Mouse (Mus musculus): ENCODE data around the gene Arpc3.
"Not testable (repeated sequence)": the region's sequence is repeated elsewhere in the genome, so short reads cannot be mapped to it uniquely, and the experiment has no call there.

Gene Arpc3

DNA sequence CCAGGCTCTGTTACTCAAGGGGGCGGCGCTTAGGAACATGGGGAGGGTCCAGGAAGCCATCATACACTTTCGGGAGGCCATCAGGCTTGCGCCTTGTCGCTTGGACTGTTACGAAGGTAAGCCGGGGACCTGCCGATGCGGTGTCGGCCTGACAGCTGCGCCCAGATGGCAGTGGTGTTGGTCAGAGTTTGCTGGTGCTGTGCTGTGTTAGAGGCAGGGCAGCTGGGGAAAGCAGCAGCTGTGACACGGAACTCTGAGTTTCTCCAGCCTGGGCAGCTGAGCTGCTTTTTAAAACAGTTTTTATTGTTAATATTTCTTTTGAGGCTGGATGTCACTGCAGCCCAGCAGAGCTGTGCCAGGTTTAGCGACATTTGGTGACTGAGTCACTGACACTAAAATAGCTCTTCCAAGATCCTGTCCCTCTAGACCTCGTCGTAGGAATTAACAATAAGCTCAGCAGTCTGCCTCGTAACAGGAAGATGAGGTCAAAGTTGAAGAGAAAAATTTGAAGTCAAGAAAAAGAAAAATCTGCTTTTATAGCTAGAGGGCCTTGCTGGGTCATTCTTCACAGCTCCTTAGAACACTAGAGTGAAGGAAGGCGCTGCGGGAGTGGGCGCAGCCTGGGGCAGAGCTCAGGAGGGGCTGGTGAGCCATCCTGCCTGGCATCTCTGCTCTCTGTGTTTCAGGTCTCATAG, 47.9 kb downstream of the Arpc3 start:
- no peak for DNase-seq (ENCODE audit: low spot score)

DNA sequence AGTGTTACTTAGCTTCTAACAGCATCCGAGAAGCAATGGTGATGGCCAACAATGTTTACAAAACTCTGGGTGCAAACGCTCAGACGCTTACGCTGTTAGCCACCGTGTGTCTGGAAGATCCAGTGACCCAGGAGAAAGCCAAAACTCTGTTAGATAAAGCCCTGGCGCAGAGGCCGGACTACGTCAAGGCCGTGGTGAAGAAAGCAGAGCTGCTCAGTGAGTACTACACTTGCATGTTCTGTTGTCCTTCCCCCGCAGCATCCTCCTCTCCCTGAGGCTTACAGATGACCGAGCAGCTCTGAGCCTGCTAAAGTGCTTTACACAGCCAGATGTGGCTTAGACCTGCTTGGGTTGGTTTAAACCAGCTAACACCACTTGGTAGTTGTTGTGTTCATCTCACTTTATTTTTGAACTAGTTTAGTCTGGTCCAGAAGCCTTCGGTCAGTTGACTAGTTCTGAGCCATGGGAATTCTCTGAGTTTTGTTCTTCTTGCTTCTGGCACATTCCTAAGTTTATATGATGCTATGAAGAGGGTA, 48.5 kb downstream of the Arpc3 start:
- DNase-seq (ENCODE audit: low spot score), result no peak

DNA sequence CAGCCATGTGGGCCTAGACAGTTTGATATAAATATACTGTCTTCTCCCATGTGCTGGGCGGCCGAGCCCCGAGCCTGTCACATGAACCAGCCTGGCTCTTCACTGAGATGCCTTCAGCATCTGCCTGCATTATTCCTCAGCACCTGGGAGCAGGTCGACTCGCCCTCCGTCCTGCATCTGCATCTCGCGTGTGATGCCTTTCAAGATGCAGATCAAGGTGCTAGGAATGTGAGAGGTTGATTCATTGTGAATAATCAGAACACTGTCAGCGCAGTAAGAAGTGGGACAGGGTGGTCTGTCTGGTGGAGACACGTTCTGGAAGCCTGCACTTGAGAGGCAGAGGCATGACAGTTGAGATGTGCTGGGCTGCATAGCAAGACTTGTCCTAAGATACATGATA, 52.8 kb downstream of the Arpc3 start:
- no peak for DNase-seq (ENCODE audit: low spot score)

DNA sequence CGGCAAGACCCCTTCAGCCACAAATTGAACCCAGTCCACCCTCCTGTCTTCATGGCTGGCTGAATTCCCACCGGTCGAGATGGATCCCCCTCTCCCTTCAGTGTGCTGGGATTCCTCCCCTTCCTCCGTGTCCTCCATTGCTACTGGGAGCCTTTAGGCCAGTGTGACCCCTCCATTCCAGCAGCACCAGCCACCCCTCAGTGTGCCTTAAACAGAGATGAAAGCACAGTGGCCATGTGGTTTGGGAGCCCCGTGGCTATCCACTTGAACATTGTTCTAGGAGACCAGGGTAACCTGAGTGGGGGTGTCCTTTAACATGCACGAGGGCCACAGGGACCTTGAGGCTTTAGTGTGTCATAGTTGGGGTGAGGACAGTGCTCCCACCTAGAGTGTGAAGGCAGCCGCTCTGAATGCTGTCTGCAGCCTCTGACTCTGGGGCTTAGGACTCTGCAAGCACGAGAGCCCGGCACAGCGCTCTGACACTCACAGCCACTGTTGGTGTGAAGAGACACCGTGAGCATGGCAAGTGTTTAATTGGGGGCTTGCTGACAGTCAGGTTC, 53.5 kb downstream of the Arpc3 start:
- no peak for DNase-seq (ENCODE audit: low spot score)

DNA sequence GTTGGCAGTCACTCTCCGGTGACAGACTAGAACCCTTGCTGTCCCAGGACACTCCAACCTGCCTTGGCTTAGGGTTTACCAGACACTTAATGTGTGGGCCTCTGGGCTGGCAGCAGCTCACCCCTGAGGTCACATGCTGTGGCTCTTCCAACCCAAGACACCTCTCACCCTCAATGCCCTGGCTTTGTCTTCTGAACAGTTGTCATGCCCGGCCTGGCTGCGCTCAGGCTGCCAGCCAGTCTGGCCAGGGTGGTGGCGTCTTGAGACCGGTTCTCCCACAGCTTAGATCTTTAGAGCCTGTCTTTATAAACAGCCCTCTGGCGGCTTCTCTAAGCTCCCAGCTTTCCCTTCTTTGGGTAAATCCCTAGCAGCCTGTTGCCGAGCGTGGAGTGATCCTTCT, 56.2 kb downstream of the Arpc3 start:
- no peak for DNase-seq (ENCODE audit: low spot score)

DNA sequence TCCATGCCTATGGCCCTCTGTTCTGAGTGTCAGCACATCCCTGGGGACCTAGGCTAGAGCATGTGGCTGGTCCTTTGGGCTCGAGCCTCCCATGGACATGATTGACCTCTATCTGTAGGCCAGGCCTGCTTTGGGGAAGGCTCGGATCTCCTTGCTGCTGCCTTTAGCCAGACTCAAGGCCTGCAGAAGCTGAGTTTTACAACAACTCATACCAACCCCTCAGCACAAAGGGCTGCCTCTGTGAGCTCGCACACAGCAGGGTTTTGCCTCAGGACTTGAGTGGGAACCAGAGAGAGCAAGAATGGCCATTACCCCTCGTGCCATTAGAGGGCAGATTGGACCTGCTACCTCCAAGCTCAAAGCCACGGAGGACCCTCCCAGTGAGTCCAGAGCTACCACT, 57.2 kb downstream of the Arpc3 start:
- DNase-seq (ENCODE audit: low spot score), result no peak

DNA sequence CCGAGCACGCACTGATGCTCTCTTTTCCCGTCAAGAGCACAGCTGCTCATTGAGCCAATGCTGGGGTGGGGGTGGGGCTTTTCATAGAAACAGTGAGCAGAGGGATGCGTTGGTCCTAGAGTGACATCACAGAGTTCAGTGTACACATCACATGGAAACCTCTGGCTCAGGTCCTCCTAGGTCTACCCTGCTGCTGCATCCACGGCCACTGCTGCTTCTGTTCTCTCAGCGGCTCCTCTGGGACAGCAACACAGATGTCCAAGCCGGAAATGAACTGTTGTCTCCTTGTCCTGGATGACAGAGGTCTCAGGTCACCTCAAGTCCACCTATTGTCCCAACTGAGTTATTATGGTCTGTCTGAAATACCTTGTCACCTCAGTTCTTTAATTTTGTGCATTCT, 58.3 kb downstream of the Arpc3 start:
- no peak for DNase-seq (ENCODE audit: low spot score)

DNA sequence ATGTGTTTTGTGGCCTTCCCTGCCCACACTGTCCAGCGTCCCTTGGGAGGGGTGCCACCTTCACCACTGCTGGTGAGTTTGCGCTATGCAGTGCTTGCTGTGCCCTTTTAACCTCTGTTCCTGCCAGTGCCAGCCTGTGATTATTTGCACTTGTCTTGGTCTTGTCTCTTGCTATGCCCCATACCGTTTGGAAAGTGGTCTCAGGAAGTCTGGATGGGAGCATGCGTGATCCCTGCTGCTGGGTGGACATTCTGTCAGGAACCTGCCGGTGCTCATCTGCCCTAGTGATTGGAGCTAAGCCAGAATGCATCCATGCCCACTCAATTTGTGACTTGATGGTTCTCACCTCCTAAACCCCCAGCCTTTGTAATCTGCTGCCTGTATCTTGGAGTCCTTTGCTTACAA, 59.2 kb downstream of the Arpc3 start:
- no peak for DNase-seq (ENCODE audit: low spot score)

DNA sequence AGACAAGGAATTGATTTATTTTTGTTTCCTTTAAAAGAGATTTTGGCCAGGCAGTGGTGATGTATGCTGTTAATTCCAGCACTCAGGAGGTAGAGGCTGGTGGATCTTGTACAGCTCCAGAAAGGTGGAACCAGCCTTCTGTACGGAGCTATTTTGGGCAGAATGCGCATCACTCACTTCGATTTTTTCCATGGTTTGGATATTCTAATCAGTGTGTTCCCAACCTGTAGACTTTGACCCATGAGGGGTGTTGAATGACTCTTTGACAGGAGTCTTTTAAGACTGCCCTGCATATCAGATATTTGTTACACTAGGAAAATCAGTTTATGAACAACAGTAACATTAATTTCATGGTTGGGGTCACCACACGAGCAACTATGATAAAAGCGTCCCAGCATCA, 59.6 kb downstream of the Arpc3 start:
- DNase-seq (ENCODE audit: low spot score), result no peak

DNA sequence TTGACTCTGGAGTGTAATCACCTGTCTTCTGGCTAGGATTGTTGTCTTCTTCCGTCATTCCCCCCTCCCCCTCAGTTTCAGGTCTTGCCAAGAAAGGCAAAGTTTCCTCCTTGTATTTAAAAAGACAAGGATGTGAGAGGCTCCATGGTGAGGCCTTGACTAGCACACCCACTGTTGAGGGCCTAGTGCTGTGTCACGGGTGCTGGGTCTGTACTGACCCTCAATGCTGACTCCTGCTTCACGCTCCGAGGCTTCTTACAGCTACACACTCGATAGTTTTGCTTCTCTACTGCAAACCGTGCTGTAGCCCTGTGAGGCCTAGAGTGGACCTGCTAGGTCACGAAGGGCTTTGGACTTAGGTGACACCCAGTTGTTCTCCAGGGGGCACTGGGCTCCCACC, 60.5 kb downstream of the Arpc3 start:
- DNase-seq (ENCODE audit: low spot score), result no peak

DNA sequence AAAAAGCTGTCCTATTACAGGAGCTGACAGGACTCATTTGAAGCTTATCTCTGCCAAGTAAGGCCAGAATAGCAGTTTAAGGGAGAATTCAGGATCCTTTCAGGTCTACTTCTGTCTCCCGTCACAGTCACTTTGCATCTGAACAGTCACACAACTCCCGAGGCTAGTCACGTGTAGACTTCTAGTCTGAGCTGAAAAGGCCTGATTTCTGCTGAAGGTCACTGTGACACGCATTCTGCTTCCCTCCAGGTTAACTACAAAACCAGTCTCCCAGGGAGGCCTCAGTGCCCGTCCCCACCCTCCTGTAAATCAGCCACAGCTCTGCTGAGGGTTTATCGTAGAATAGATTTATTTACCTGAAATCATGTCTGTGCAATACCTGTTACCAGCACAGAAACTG, 61.5 kb downstream of the Arpc3 start:
- no peak for DNase-seq (ENCODE audit: low spot score)

DNA sequence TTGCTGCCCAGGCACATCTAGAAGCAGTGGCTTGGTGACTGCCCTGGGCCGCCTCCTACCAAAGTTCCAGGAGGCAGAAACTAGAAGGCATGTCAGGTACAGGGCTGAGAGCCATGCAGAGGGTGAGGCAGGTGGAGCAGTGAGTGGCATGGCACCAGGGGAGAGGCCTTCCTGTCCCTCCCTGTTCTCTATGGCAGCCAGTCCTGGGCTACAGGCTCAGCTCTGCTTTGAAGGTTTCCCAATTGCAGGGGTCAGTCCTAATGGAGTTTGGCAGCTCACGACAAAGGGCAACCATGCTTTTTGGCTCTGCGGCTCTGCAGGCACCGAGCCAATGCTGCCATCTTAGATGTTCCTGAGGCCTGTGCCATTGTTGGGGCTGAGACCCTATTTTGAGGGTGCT, 62.8 kb downstream of the Arpc3 start:
- DNase-seq (ENCODE audit: low spot score), result no peak

DNA sequence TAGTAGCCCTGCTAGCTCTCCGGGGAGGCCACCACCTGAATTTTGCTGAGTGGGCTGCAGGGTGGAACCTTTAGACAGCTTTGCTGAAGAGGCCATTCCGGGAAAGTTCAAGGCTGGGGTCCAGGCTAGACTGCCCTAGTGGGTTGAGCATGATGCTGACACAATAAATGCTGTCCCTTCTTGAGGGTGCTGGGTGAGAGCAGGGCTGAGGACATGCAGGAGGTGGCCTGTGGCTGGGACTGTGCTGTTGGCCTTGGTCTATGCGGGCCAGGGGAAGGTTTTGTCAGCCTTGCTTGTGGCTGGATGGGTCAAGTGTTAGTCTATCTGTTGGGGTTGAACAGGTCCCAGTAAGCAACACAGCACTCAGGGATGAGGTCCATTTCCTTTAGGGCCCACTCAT, 63.2 kb downstream of the Arpc3 start:
- DNase-seq (ENCODE audit: low spot score), result no peak

DNA sequence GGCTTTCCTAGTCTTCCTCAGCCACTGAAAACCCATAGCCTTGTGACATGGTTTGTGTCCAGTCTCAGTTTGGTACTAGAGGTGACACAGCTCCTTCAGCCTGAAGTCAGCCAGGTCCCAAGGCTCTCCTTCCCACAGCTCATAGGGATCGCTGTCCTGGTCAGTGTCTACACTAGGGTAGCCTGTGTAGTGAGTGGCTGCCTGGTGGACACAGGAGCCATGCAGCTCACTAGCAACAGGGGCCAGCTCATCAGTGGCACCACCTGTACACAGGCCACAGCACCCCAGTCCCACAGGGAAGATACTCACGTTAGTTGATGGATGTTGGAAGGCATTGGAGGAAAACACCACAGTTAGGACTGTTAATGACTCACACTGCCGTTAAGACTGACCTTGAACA, 63.9 kb downstream of the Arpc3 start:
- DNase-seq (ENCODE audit: low spot score), result no peak

DNA sequence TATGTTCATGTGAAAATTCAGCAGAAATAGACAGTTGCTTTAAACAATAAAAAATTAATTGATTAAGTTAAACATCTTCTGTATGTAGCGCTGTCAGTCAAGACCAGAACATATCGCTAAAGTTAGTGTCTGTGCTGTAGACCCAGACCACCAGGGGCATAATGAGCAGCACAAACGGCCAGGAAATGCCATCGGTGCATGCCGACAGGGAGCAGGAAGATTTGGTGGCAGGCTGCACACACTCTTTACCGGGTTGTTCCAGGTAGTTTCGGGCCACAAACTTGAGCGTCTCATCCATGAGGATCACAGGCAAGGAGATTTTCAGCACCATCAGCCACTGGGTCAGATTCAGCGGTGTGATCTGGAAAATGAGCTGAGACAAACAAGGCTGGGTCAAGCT, 65.4 kb downstream of the Arpc3 start:
- not testable (repeated sequence) for DNase-seq (ENCODE audit: low spot score)

DNA sequence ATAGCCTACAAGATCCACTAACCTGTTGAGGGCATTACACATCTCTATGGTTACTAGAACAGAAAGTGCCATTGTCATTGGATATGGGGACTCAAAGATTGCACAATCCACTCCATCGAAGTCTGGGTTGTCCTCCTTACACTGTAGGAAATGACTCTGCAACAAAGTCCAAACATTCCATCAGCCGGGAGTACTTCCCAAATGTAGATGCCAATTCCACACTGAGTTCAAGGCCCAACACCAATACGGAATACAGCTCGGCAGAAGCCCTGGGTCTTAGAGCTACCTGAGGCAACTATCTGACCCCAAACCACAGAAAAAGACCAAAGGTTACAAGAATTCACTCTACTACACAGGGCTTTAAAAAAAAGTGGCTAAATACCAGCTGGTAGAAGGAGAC, 66.4 kb downstream of the Arpc3 start:
- no peak for DNase-seq (ENCODE audit: low spot score)

DNA sequence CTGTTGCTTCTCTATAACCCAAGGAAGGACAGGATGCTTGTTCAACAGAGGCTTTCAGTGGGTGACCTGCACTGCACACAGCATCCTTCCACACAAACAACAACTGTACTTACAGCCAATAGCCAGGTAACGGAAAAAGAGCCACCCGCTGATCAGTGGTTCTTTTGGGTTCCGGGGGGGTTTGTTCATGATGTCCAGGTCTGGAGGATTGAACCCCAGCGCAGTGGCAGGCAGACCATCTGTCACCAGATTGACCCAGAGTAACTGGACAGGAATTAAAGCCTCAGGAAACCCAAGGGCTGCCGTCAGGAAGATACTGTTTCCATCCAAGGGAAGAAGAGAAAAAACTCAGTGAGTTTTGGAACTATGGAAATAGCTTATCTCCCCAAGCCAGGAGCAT, 67.7 kb downstream of the Arpc3 start:
- no peak for DNase-seq (ENCODE audit: low spot score)

DNA sequence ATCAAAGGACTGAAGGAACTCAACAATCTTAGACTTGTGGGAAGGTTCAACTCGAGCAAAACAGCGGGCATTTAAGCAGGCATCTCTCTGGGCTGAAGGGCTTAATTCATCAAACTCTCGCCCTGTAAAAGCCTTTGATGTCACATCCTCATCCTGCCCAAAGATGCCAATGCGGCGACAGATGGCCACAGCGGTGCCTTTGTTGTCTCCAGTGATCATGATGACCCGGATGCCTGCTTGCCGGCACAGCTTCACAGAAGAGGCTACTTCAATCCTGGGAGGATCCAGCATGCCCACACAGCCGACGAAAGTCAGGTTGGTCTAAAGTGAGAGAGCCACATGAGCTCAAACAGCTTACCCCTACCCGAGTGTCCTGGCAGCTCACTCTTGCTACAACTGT, 69.0 kb downstream of the Arpc3 start:
- DNase-seq (ENCODE audit: low spot score), result no peak

DNA sequence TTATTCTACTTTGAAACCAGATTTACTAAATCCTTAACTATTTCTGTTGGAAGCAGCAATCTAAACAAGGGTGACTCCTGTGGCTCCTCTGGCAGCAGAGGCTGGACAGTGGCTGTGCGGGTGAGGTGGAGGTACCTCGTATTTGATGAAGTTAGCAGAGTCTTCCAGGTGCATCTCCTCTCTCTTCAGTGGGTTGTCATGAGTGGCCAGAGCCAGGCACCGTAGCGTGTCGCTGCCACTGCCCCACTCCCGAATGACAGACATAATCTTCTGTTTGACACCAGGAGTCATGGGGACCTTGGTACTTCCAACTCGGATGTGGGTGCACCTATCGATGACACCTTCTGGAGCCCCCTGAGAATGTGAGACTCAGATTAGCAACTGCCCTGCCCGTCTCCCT, 69.8 kb downstream of the Arpc3 start:
- no peak for DNase-seq (ENCODE audit: low spot score)

Measured in embryo, embryonic 10 days (tissue).